Mouse (Mus musculus) left cerebral cortex, adult 18-20 months (tissue): ENCODE measurements around the gene Lrrc8b. TPM values are rescaled to one million over a fixed set of nuclear protein-coding genes. Genes with fewer than 3 reads are reported as not detected.

Experiments used
- DNase-seq, 2 experiments: peaks; one replicate each; pipeline ENCODE4 v3.0.0; 2021 to 2022; ENCODE audit warnings: low spot score in 2 of 2, mixed read lengths in 1 of 2
- total RNA-seq, 2 experiments: library from RNA; stranded (reverse); gene quantifications; 2 replicates each; pipeline ENCODE4 v1.2.3; 2021

The Lrrc8b gene
- total RNA-seq, 2 experiments from 2014 or later, result 81.7 to 86.0 TPM

GRCm38 (mm10) chr5:105516290-105516689, 100.7 kb downstream of the Lrrc8b start:
- DNase-seq, result no peak

DNA sequence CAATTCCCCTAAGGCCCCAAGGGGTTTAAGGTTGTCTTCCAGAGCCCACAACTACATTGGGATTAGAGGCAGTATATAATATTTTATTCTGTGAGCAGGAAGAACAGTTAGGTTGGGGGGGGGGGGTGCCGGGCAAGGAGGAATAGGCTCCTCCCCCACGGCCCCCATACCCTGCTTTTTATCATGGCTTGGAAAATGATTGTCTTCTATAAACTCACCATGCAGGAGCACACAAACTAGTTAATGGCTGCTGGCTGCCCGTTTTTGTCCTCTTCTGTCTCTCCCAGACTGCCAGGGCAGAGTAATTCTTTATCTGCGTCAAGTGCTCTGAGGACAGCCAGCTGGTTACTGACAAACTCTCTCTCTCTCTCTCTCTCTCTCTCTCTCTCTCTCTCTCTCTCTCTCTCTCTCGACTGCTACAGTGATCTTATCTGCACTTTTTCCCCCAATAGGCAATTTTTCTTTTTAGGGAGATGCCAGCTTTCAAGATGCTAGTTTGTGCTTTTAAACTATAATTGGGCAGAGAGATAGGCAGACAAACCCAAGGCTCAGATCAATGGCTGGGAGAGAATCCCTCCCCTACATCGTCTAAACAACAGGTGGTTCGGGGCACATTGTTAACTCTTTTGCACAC, 102.5 kb downstream of the Lrrc8b start:
- DNase-seq, result no peak

DNA sequence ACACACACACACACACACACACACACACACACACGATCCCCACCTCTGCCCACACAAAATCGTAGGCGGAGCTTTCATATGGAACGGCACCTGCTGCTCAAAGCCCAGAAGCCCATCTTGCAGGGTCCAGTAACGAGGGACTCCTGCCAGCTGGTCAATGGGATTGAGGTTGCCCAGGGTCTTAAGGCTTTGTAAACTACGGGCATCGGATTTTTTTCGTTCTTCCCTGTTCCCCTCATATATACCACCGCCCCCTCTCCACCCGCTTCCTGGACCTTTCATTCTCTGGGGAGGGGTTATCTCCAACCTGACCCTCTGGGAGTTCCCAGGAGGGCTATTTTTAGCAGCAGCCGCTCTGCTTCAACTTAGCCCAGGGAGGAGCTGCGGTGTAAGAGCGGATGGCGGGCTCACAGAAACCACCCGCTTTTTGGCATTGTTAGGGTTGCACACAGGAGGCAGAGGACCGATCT, 103.1 kb downstream of the Lrrc8b start:
- DNase-seq, result peak; percentile 21 to 24

DNA sequence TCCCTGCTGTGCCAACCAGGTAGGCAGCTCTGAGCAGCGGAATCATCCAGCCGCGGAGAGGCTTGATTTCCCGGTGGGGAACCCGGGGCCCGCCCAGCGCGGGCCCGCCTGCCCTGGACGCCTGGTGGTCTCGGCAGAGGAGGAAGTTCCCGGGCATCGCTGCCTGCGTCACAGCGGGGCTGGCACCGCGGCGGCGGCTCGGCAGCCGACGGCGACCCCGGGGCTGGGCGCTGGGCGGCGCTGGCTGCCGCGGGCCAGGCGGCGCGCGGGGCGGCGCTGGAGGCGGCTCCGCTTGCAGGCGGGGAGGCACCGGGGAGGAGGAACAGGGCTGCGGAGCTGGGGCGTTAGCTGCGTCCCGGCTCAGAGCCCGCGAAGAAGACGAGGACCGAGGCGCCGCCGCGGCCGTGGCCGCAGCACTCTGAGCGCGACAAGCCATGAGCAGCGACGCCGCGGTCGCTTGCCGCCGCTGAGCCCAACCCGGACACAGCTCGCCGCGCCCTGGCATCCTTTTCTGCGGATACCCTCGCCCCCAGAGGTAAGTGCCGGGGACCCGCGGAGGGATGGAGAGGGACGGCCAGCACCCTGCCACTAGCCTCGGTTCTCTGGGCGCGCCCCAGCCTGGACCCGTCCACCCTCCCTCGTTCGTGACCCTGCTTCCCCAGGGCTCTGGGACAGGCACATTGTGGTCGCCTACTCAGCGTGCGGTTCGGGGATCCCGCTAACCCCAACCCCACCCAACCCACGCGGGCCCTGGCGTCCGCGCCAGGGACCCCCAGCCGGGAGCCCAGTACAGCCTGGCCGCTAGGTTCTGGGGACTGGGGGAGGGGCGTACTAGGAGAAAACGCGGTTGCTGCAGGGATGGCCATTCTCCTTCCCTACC, 103.8 kb downstream of the Lrrc8b start, which contains the start of gene Lrrc8c:
Lrrc8c (plus strand) TSS at position 293 of the 880 bp plus-strand sequence.
- DNase-seq, result peak; percentile 76 to 90

DNA sequence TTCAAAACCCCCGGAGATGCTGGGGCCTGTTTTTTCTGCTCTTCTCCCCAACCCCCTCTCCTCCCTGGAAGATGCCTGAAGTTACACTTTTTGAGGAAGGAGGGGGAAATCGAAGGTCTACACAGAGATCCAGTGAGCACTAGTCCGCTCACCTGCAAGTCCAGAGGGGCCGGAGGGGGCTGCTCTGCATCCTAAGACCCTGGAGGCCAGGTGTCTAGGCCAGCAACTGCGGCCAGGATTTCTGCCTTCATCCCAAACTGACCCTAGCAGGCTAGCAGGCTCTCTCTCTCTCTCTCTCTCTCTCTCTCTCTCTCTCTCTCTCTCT, 104.4 kb downstream of the Lrrc8b start:
- DNase-seq, result no peak

DNA sequence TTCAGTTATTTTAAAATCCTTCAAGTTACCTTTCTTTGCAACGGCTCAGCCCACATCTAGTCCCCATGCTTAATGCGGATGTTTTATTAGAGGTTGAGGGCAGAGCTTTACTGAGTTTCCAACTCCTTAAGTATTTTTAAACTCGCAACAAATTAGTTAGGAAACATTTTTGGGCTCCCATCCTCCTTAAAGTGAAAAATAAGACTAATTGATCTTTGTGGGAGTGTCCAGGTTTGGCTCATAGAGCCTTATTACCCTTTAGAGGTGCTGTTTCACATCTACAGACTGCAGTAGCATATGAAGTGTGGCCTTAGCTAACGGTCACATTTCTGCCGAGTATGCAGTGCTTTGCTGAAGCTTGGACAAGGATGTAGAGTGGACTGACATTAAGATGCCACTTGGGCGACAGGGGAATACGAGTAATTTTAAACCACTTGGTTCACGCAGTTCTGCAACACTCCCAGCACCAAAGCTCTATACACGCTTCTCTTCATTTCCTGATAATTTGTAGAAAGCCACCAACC, 104.9 kb downstream of the Lrrc8b start:
- DNase-seq, result no peak

DNA sequence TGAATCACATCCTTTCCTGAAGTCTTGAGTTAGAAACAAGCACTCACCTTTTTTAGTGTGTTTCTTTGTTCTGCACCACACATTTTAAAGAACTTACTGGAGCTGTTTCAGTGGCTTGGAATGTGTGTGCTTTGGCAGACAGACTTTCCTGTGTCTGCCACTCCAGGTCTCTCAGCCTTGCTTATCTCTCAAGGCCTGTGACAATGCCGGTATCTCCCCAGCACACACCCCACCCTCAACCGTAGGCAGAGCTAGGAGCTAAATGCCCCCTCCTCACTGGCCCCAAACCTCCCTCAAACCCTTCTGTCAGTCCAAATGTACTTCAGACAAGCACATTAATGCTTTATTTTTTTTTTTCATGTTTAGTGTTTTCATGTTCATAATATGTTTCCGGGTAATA, 107.9 kb downstream of the Lrrc8b start:
- DNase-seq, result no peak

DNA sequence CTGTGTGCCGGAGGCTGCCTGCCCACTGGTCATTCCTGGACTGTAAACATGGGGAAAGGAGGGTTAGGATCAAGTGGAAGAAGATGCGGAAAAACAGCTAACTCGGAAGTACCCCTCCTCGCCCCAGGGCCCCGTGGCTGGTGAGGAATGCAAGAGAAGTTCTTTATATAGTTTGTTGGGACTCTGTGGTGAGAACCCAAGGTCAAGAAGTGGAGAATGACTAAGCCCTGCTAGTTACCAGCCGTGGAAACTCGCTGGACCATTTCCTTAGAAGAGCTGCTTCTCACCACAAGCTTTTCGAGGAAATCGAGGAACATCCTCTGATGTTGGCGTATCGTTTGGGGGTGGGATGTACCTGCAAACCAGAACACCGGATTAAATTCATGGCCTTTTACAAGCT, 109.4 kb downstream of the Lrrc8b start:
- DNase-seq, result no peak

DNA sequence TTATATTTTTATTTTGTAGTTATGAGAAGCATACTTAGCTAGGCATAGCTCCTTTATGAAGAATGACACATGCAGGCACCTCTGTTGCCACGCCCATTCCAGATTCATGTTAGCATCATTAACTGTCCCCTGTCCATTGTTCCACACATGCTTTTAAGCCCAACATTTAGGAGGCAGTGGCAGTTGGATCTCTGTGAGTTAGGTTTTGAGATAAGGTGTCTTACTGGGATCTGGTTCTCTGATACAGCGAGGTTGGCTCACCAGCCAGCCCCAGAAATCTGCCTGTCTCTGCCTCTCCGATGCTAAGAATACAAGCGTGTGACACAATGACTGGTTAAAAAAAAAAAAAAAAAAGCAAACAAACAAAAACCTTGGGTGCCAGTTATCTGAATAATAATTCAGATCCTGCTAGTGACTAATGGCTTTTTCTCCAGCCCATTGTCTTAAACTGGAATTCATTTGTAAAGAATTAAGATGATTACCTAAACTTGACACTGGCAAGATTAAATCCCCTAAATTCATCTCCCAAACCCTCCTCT, 110.6 kb downstream of the Lrrc8b start:
- DNase-seq, result no peak

- DNase-seq, result no peak
These were observed 111.2 kb downstream of the Lrrc8b start for GRCm38 (mm10) chr5:105526766-105527165.

GRCm38 (mm10) chr5:105527477-105528331, 112.1 kb downstream of the Lrrc8b start:
- DNase-seq, result no peak

DNA sequence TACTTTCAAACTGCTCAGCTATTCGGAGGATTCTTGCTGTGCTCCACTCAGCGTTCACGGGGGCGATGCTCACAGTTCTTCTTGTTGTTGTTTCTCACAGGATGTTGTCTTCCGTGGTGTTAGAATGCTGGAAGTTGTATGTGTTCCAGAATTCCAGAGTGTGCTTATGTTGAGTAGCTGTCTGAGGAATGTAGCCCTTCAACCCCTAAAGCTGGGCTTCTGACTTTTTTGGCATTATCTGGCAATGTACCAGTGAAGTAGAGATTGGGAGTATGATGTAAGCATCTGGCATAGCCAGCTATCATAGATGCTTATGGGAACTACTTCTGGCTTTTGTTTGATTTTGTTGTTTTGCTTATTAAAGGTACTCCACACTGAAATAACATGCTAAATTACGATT, 115.0 kb downstream of the Lrrc8b start:
- no peak for DNase-seq

GRCm38 (mm10) chr5:105535186-105535585, 119.6 kb downstream of the Lrrc8b start:
- DNase-seq, result no peak

GRCm38 (mm10) chr5:105536172-105536571, 120.6 kb downstream of the Lrrc8b start:
- DNase-seq, result no peak

GRCm38 (mm10) chr5:105537101-105537723, 121.6 kb downstream of the Lrrc8b start:
- no peak for DNase-seq

Other genes with a start within 250 kb of the Lrrc8b start
- not detected for gene Gbp10, start 176.2 kb upstream of the Lrrc8b start, total RNA-seq
- gene Gm43302, start 122.1 kb upstream of the Lrrc8b start, total RNA-seq, result not detected
- 1 to 10 TPM; 1.6 to 2.0 TPM for gene Gbp6, start 122.1 kb upstream of the Lrrc8b start, total RNA-seq
- 10 to 100 TPM; 30.7 to 31.0 TPM for gene Lrrc8c, start 103.6 kb downstream of the Lrrc8b start, total RNA-seq